Mouse (Mus musculus) hindbrain, postnatal 0 days (tissue): ENCODE results near the gene Tpsg1. TPM values are rescaled to one million over a fixed set of nuclear protein-coding genes. Genes with fewer than 3 reads are reported as not detected.

Source experiments
- ATAC-seq: fragments of 200-750 bp; cut with Nextera tagmentation; 2 replicates; pipeline ENCODE4 v1.8.0; 2017; ENCODE audit warnings: mild to moderate bottlenecking, moderate TSS enrichment, moderate library complexity
- DNase-seq: peaks from one replicate; pipeline ENCODE4 v3.0.0-alpha.2; 2015; ENCODE audit warnings: low spot score
- H3K27ac ChIP-seq: fragments of 300-500 bp; sonication (generic); 2 replicates; pipeline ENCODE4 v1.5.1; 2014; ENCODE audit warnings: mild to moderate bottlenecking
- H3K27me3 ChIP-seq: fragments of 300-500 bp; sonication (generic); 2 replicates; pipeline ENCODE4 v1.6.1; 2014; ENCODE audit warnings: low read length, mixed read lengths; ENCODE audit not compliant: insufficient read depth
- H3K36me3 ChIP-seq: fragments of 300-500 bp; sonication (generic); 2 replicates; pipeline ENCODE4 v1.6.1; 2014; ENCODE audit warnings: low read length, mixed read lengths; ENCODE audit not compliant: insufficient read depth
- H3K4me1 ChIP-seq: fragments of 300-500 bp; sonication (generic); 2 replicates; pipeline ENCODE4 v1.6.1; 2014; ENCODE audit warnings: antibody characterized with exemption, low read length, mixed read lengths; ENCODE audit not compliant: insufficient read depth
- H3K4me2 ChIP-seq: fragments of 300-500 bp; sonication (generic); 2 replicates; pipeline ENCODE4 v1.6.1; 2014; ENCODE audit warnings: low read depth, mild to moderate bottlenecking, low read length, moderate library complexity, mixed read lengths
- H3K4me3 ChIP-seq: fragments of 300-500 bp; sonication (generic); 2 replicates; pipeline ENCODE4 v1.5.1; 2014; ENCODE audit warnings: low read length
- H3K9ac ChIP-seq: fragments of 300-500 bp; sonication (generic); replicated peaks from 2 replicates; pipeline ENCODE4 v1.6.1; 2014; ENCODE audit warnings: mild to moderate bottlenecking, low read length, moderate library complexity, mixed read lengths
- H3K9me3 ChIP-seq: fragments of 300-500 bp; sonication (generic); 2 replicates; pipeline ENCODE4 v1.6.1; 2016; ENCODE audit warnings: low read length, mixed read lengths
- CTCF ChIP-seq: IDR thresholded peaks from 2 replicates; pipeline ENCODE4 v1.5.1; 2016; ENCODE audit warnings: antibody characterized with exemption, control low read depth, low read depth
- WGBS: fragments of 180-500 bp; shearing (Covaris S2); extraction: QIAGEN DNeasy Blood & Tissue Kit; methylation state at CpG from one replicate; pipeline ENCODE4 v1.1.7; 2014; 5-methylcytosine and 5-hydroxymethylcytosine counted together
- polyA plus RNA-seq: library from polyadenylated mRNA; unstranded; fragments of >200 nt; fragmentation: Nextera tagmentation; extraction: Ambion mirVana; gene quantifications from 2 replicates; pipeline ENCODE4 v1.2.1, GENCODE M21; 2015
- total RNA-seq: library from RNA; depleted of rRNA; stranded (reverse); fragments of >200 nt; gene quantifications from 2 replicates; pipeline ENCODE4 v1.2.3, GENCODE M21; 2014

Gene Tpsg1
- total and polyA plus RNA-seq, 2 experiments from 2014 or later, result 0.21 to 0.65 TPM

DNA sequence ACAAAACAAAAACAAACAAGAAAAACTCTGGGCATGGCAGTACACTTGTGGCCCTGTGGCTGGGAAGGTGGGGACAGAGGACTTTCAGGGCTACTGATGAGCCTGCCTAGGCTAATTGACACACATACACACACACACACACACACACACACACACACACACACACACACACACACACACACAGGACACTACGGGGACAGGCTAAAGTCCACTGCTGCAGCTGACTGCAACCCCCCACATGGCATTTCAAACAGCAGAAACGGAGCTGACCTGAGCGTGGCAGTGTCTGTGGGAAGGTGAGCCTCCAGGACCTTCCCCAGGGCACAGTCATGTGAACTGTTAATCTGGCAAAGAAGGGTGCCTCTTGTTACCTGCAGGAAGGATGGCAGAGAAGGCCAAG is 27.6 kb upstream of the Tpsg1 start:
- Histone ChIP-seq H3K27me3 (no peaks in the 10 kb centered on the region), H3K4me3 (no peak overlapping the region), H3K9me3 (no peaks in the 10 kb centered on the region), H3K9ac (no peak overlapping the region), H3K4me2 (no peak overlapping the region), H3K27ac (no peak overlapping the region), H3K4me1 (no peaks in the 10 kb centered on the region), H3K36me3 (no peaks in the 10 kb centered on the region)
- no peak for ATAC-seq
- no peak for DNase-seq
- TF ChIP-seq CTCF, result no peak
- 53% methylated on average over 3 of the region's 3 CpGs for WGBS

DNA sequence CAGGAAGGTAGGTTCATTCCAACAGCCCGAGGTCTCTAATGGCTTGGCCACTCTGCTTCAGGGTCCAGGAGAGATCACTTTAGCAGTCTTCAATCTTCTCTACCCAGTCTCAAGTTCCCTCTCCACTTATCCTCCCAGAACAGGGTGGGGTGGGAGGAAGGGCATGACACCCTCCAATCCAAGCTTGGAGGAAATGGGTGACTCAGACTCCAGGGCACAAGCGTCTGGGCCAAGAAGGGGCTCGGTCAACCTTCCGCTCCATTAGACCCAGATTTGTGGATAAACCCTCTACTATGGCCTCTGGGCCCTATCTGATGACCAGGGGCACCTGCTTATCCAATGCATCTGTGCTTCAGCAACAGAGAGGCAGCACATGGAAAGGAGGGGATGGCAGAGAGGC is 23.6 kb upstream of the Tpsg1 start, which contains the start of gene Tpsab1:
Tpsab1 (minus strand) TSS at position 101 of the 400 bp plus-strand sequence.
- no peak within 1 kb of the TSS for H3K4me3 ChIP-seq
- no peaks in the 10 kb centered on the region for H3K36me3 ChIP-seq
- DNase-seq (no peak), ATAC-seq (no peak)
- H3K4me2 ChIP-seq, result no peak within 1 kb of the TSS
- no peaks in the 10 kb centered on the region for H3K4me1 ChIP-seq
- no peak for TF ChIP-seq CTCF
- no peaks in the 10 kb centered on the region for H3K9me3 ChIP-seq
- WGBS, result 95% methylated on average over 4 of the region's 4 CpGs
- no peak within 1 kb of the TSS for H3K9ac ChIP-seq
- H3K27me3 ChIP-seq, result no peaks in the 10 kb centered on the region
- no peak within 1 kb of the TSS for H3K27ac ChIP-seq

- no peaks in the 10 kb centered on the region for H3K27me3 ChIP-seq
- H3K4me1 ChIP-seq, result no peaks in the 10 kb centered on the region
- TF ChIP-seq CTCF, result no peak
- H3K9ac ChIP-seq, result no peak overlapping the region
- H3K9me3 ChIP-seq, result no peaks in the 10 kb centered on the region
- ATAC-seq (no peak), DNase-seq (no peak)
- H3K4me2 ChIP-seq, result no peak overlapping the region
- no peak overlapping the region for H3K27ac ChIP-seq
- WGBS, result 72% methylated on average over 2 of the region's 2 CpGs
- no peak overlapping the region for H3K4me3 ChIP-seq
- H3K36me3 ChIP-seq, result no peaks in the 10 kb centered on the region
Measured at GRCm38 (mm10) chr17:25361291-25361690, 7.8 kb upstream of the Tpsg1 start.

GRCm38 (mm10) chr17:25363726-25364125 is 5.3 kb upstream of the Tpsg1 start:
- ATAC-seq, result no peak
- Histone ChIP-seq H3K27me3 (no peaks in the 10 kb centered on the region), H3K9ac (no peak overlapping the region), H3K9me3 (no peaks in the 10 kb centered on the region), H3K4me1 (no peaks in the 10 kb centered on the region), H3K36me3 (no peaks in the 10 kb centered on the region), H3K4me3 (no peak overlapping the region), H3K4me2 (no peak overlapping the region), H3K27ac (no peak overlapping the region)
- peak; percentile 72 for TF ChIP-seq CTCF
- DNase-seq, result peak; percentile 20
- 15% methylated on average over 1 of the region's 1 CpGs for WGBS

DNA sequence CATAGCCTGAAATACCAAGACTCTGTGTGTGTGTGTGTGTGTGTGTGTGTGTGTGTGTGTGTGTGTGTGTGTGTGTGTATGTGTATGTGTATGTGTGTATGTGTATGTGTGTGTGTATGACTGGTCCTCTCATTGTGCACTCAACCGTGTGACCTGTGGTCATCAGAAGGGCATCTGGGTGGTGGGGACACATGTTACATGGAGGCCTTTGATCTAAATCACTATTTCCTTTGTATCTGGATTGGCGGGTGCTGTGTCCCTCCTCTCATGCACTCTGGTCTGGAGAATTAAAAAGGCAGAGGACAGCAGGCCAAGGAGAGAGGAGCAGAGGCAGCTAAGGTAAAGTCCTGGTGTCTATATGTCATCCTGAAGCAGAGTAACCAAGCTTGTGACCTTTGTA is 3.1 kb upstream of the Tpsg1 start, which contains the start of gene Tpsb2:
Tpsb2 (plus strand) TSS at position 301 of the 400 bp plus-strand sequence.
- Histone ChIP-seq H3K27me3 (no peaks in the 10 kb centered on the region), H3K4me3 (no peak within 1 kb of the TSS), H3K4me1 (no peaks in the 10 kb centered on the region), H3K4me2 (no peak within 1 kb of the TSS), H3K9ac (no peak within 1 kb of the TSS), H3K9me3 (no peaks in the 10 kb centered on the region), H3K27ac (no peak within 1 kb of the TSS), H3K36me3 (no peaks in the 10 kb centered on the region)
- ATAC-seq (no peak), DNase-seq (no peak)
- no peak for TF ChIP-seq CTCF
- WGBS, result 73% methylated on average over 2 of the region's 2 CpGs

- H3K27me3 ChIP-seq, result no peaks in the 10 kb centered on the region
- H3K4me3 ChIP-seq, result no peak overlapping the region
- DNase-seq (no peak), ATAC-seq (no peak)
- H3K4me1 ChIP-seq, result no peaks in the 10 kb centered on the region
- no peaks in the 10 kb centered on the region for H3K9me3 ChIP-seq
- TF ChIP-seq CTCF, result no peak
- H3K9ac ChIP-seq, result no peak overlapping the region
- H3K4me2 ChIP-seq, result no peak overlapping the region
- H3K36me3 ChIP-seq, result no peaks in the 10 kb centered on the region
- WGBS, result 82% methylated on average over 8 of the region's 8 CpGs
- no peak overlapping the region for H3K27ac ChIP-seq
Measured at GRCm38 (mm10) chr17:25372491-25372890, 3.4 kb downstream of the Tpsg1 start.

DNA sequence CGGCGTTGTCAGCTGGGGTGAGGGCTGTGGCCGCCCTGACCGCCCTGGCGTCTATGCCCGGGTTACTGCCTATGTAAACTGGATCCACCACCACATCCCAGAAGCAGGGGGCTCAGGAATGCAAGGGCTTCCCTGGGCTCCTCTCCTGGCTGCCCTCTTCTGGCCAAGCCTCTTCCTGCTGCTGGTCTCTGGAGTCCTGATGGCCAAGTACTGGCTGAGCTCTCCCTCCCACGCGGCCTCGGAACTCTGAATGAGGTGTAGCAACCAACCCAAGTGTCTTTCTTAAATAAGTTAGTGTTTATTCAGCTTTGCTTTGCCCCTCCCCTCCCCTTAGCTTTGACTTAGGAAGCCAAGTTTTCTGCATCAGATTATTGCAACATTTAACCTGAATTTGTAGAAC is 4.9 kb downstream of the Tpsg1 start:
- no peak overlapping the region for H3K4me2 ChIP-seq
- no peak overlapping the region for H3K9ac ChIP-seq
- ATAC-seq, result peak; percentile 48
- no peaks in the 10 kb centered on the region for H3K9me3 ChIP-seq
- H3K4me1 ChIP-seq, result no peaks in the 10 kb centered on the region
- 44% methylated on average over 9 of the region's 9 CpGs for WGBS
- H3K36me3 ChIP-seq, result 0 out of 2 replicates have a peak, but pooled peaks cover 3% of the 10 kb centered on the region
- no peaks in the 10 kb centered on the region for H3K27me3 ChIP-seq
- H3K4me3 ChIP-seq, result no peak overlapping the region
- peak; percentile 64 for TF ChIP-seq CTCF
- no peak overlapping the region for H3K27ac ChIP-seq
- DNase-seq, result peak; percentile 58
